Mouse (Mus musculus) liver, postnatal 0 days (tissue): Measurements from ENCODE around the gene Grhl3. TPM values are rescaled to one million over a fixed set of nuclear protein-coding genes. Genes with fewer than 3 reads are reported as not detected.

Source experiments
- ATAC-seq: fragments of 200-750 bp; cut with Nextera tagmentation; 2 replicates; pipeline ENCODE4 v1.8.0; 2017; ENCODE audit warnings: mild to moderate bottlenecking, moderate library complexity
- DNase-seq: peaks from one replicate; pipeline ENCODE4 v3.0.0-alpha.2; 2016
- H3K27ac ChIP-seq: fragments of 300-500 bp; sonication (generic); 2 replicates; pipeline ENCODE4 v1.5.1; 2014; ENCODE audit warnings: antibody characterized with exemption, moderate library complexity, mild to moderate bottlenecking, low read depth
- H3K27me3 ChIP-seq: fragments of 300-500 bp; sonication (generic); 2 replicates; pipeline ENCODE4 v1.6.1; 2014; ENCODE audit warnings: low read length, control low read depth, mixed read lengths; ENCODE audit not compliant: insufficient read depth
- H3K36me3 ChIP-seq: fragments of 300-500 bp; sonication (generic); replicated peaks from 2 replicates; pipeline ENCODE4 v1.6.1; 2014; ENCODE audit warnings: mild to moderate bottlenecking, control low read depth, low read length, moderate library complexity, mixed read lengths; ENCODE audit not compliant: insufficient read depth
- H3K4me1 ChIP-seq: fragments of 300-500 bp; sonication (generic); 2 replicates; pipeline ENCODE4 v1.6.1; 2014; ENCODE audit warnings: antibody characterized with exemption, mild to moderate bottlenecking, control low read depth; ENCODE audit not compliant: insufficient read depth
- H3K4me2 ChIP-seq: fragments of 300-500 bp; sonication (generic); 2 replicates; pipeline ENCODE4 v1.6.1; 2014; ENCODE audit warnings: low read depth, mild to moderate bottlenecking, low read length, moderate library complexity, mixed read lengths
- H3K4me3 ChIP-seq: fragments of 300-500 bp; sonication (generic); 2 replicates; pipeline ENCODE4 v1.5.1; 2014; ENCODE audit warnings: low read depth, low read length
- H3K9ac ChIP-seq: fragments of 300-500 bp; sonication (generic); replicated peaks from 2 replicates; pipeline ENCODE4 v1.6.1; 2014; ENCODE audit warnings: mild to moderate bottlenecking, moderate library complexity
- H3K9me3 ChIP-seq: fragments of 300-500 bp; sonication (generic); 2 replicates; pipeline ENCODE4 v1.6.1; 2016; ENCODE audit warnings: mild to moderate bottlenecking, control low read depth, low read length, mixed read lengths
- CTCF ChIP-seq: sonication (generic); IDR thresholded peaks from 2 replicates; pipeline ENCODE4 v1.5.1; 2016; ENCODE audit warnings: antibody characterized with exemption, low read depth
- EP300 ChIP-seq: IDR thresholded peaks from 2 replicates; pipeline ENCODE4 v1.6.1; 2016; ENCODE audit warnings: antibody characterized with exemption, low read depth, mild to moderate bottlenecking
- WGBS: fragments of 180-500 bp; shearing (Covaris S2); extraction: QIAGEN DNeasy Blood & Tissue Kit; methylation state at CpG from one replicate; pipeline ENCODE4 v1.1.7; 2014; ENCODE audit not compliant: insufficient replicate concordance; 5-methylcytosine and 5-hydroxymethylcytosine counted together
- polyA plus RNA-seq: library from polyadenylated mRNA; unstranded; fragments of >200 nt; fragmentation: Nextera tagmentation; extraction: Ambion mirVana; gene quantifications from 2 replicates; pipeline ENCODE4 v1.2.1, GENCODE M21; 2015

The Grhl3 gene
- polyA plus RNA-seq, 1 experiment from 2014 or later, result 0.46 TPM

DNA sequence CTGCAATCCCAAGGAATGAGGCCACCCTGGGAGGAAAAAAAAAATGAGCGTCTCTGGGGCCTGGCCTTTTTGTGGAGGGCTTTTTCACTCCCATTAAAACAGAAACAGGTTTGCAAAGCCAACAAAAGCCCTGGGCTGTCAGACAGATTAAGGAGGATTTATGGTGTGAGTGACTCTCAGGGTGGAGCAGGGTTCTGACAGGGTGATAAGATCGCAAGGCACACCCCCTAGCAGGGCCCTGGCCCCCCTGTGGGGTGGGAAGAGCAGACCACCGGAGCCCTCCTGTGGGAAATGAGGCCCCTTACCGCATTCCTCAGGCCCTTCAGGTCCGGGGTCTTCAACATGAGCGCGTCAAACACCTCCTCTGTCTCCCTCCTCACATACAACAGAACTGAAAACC, 25.3 kb downstream of the Grhl3 start:
- 28% methylated on average over 7 of the region's 7 CpGs for WGBS

DNA sequence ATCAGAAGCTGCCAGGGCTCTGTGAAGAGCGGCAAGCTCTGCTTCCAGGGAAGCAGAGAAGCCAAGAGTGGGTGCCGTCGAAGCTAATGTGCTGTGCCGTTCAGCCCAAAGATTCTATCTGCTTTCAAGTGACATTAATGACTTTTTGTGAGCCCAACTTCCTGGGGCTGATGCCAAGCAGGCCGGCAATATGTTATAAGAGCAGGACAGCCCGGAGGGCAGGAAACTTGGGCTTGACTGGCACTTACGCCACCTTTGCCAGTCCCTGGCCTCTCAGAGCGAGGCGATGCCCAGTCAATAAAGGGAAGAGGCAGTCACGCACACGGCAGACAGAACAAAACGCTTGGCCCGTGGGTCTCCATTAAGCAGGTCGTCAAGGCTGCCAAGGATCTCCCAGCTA, 25.9 kb downstream of the Grhl3 start:
- Histone ChIP-seq H3K9me3 (no peaks in the 10 kb centered on the region), H3K4me3 (no peak overlapping the region), H3K4me2 (no peak overlapping the region), H3K36me3 (no peaks in the 10 kb centered on the region), H3K27ac (no peak overlapping the region), H3K4me1 (0 out of 2 replicates have a peak, but pooled peaks cover 8% of the 10 kb centered on the region), H3K9ac (no peak overlapping the region), H3K27me3 (no peaks in the 10 kb centered on the region)
- ATAC-seq, result no peak
- WGBS, result 58% methylated on average over 14 of the region's 14 CpGs
- TF ChIP-seq CTCF, result no peak
- no peak for TF ChIP-seq EP300
- DNase-seq, result no peak

More for the DNA sequence above, 25.3 kb downstream of the Grhl3 start:
- Histone ChIP-seq H3K36me3 (no peaks in the 10 kb centered on the region), H3K27ac (no peak overlapping the region), H3K9ac (no peak overlapping the region), H3K27me3 (no peaks in the 10 kb centered on the region), H3K4me1 (0 out of 2 replicates have a peak, but pooled peaks cover 8% of the 10 kb centered on the region), H3K9me3 (no peaks in the 10 kb centered on the region), H3K4me2 (no peak overlapping the region), H3K4me3 (no peak overlapping the region)
- TF ChIP-seq EP300 (no peak), CTCF (no peak)
- DNase-seq, result no peak
- ATAC-seq, result no peak

DNA sequence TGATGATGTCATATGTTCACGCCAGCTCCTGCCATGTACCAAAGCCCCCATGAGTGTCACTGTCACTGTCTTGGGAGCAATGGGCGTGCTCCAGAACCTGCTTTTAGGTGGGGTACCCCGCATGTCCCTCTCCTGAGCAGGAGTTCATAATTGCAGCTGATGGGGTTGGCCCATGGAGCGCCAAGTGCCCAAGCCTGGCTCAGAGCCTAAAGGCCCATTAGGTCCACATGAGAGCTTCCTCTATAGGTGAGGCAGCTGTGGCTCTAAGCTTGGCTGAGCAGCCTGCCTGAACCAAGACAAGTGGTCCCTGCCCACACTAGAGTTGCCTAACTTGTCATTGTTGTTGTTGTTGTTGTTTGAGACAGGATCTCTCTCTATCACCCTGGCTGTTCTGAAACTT, 26.6 kb downstream of the Grhl3 start:
- 0 out of 2 replicates have a peak, but pooled peaks cover 8% of the 10 kb centered on the region for H3K4me1 ChIP-seq
- H3K4me2 ChIP-seq, result no peak overlapping the region
- H3K4me3 ChIP-seq, result no peak overlapping the region
- TF ChIP-seq EP300 (no peak), CTCF (no peak)
- WGBS, result 93% methylated on average over 4 of the region's 4 CpGs
- ATAC-seq (no peak), DNase-seq (no peak)
- H3K27me3 ChIP-seq, result no peaks in the 10 kb centered on the region
- H3K36me3 ChIP-seq, result no peaks in the 10 kb centered on the region
- no peaks in the 10 kb centered on the region for H3K9me3 ChIP-seq
- no peak overlapping the region for H3K9ac ChIP-seq
- H3K27ac ChIP-seq, result no peak overlapping the region

DNA sequence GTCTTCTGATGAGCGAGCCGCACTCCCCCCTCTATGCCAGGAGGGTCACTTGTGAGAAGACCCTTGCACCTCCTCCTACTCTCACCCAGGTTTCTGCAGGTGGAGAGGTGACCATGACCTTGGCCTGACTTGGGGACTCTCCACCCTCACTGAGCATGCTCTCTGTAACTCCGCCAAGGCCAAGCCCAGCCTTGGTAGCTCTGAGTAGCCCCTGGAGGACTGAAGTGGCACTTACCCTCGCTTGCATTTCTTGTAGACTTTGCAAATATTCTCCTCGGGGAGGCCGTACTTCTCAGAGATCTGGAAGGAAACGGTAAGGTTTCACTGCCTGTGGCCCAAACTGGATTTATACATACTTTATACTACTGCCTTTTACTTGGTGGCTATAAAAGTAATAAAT, 27.4 kb downstream of the Grhl3 start:
- ATAC-seq (no peak), DNase-seq (no peak)
- H3K9me3 ChIP-seq, result no peaks in the 10 kb centered on the region
- TF ChIP-seq EP300 (no peak), CTCF (no peak)
- H3K36me3 ChIP-seq, result no peaks in the 10 kb centered on the region
- H3K9ac ChIP-seq, result no peak overlapping the region
- H3K4me3 ChIP-seq, result no peak overlapping the region
- WGBS, result 78% methylated on average over 7 of the region's 7 CpGs
- H3K27ac ChIP-seq, result no peak overlapping the region
- no peak overlapping the region for H3K4me2 ChIP-seq
- H3K4me1 ChIP-seq, result 0 out of 2 replicates have a peak, but pooled peaks cover 8% of the 10 kb centered on the region
- no peaks in the 10 kb centered on the region for H3K27me3 ChIP-seq

DNA sequence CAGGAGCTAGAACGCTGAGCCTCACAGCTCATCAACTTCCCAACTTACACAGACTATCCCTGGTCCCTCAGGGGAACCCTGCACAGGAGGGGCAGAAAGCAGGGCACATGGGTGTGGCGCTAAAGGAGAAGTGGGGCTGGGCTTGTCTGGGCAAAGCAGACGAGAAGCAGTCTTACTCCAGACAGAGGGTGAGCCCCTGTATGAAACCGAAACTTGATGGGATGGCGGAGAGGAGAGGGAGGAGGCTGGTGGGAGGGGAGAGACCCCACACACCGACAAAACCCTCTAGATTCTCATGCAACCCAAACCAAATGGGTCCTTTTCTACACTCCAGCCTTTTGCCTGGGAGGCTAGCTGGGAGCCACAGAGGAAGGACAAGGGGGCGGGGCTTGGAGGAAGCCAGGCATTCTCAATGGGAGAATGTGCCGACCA, 28.3 kb downstream of the Grhl3 start:
- Histone ChIP-seq H3K9me3 (no peaks in the 10 kb centered on the region), H3K27me3 (no peaks in the 10 kb centered on the region), H3K27ac (no peak overlapping the region), H3K9ac (peak overlapping the region; percentile 22; the same call in 1 of the 2 replicates), H3K4me2 (peak overlapping the region; percentile 66), H3K36me3 (no peaks in the 10 kb centered on the region), H3K4me3 (peak overlapping the region; percentile 38), H3K4me1 (0 out of 2 replicates have a peak, but pooled peaks cover 8% of the 10 kb centered on the region)
- 9% methylated on average over 8 of the region's 8 CpGs for WGBS
- no peak for ATAC-seq
- peak; percentile 27 for DNase-seq
- TF ChIP-seq EP300, result no peak
- TF ChIP-seq CTCF, result no peak

DNA sequence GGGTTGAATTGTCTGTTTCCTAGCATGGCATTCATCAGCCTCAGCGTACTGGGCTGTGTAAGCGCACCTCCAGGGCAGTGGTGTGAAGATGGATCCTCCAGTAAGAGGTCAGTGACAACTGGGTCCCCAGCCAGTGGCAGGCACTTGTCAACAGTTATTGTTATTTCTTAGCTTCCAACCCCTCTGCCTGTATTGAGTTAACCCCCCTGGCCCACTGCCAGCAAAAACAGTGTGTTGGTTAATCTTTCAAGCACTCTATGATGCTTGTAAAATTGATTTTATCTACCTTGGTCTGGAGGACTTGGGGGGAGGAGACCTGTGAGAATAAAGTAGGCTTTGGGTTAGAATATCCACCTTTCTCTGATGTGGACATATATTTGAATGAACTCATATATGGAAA, 29.1 kb downstream of the Grhl3 start:
- ATAC-seq, result no peak
- TF ChIP-seq CTCF (no peak), EP300 (no peak)
- Histone ChIP-seq H3K4me3 (no peak overlapping the region), H3K9me3 (no peaks in the 10 kb centered on the region), H3K4me1 (0 out of 2 replicates have a peak, but pooled peaks cover 8% of the 10 kb centered on the region), H3K27ac (no peak overlapping the region), H3K27me3 (no peaks in the 10 kb centered on the region), H3K36me3 (no peaks in the 10 kb centered on the region), H3K9ac (no peak overlapping the region), H3K4me2 (no peak overlapping the region)
- DNase-seq, result no peak
- 83% methylated on average over 2 of the region's 2 CpGs for WGBS
